Mouse (Mus musculus) MEL (cell line): ENCODE measurements at regions not wholly inside any gene's neighbourhood (a gene's known extent, or its start where the extent isn't known, plus 50 kb on each side); places are given as distances from the start of the nearest gene placed in this dataset.

Experiments used
- DNase-seq: peaks from one replicate; pipeline ENCODE4 v3.0.0; 2011; ENCODE audit warnings: low read depth, low spot score
- H3K27ac ChIP-seq: 2 replicates; pipeline ENCODE4 v1.5.1; 2012; ENCODE audit warnings: low read depth, mild to moderate bottlenecking, control low read depth, low read length, moderate library complexity; ENCODE audit not compliant: control insufficient read depth
- H3K27me3 ChIP-seq, 2 experiments: fragments of 150-350 bp in 1 of 2; sonication (generic) in 1 of 2; 2 replicates each; pipeline ENCODE4 v1.6.1; 2012; ENCODE audit warnings: low read length in 2 of 2, mild to moderate bottlenecking in 2 of 2, improper control_type of control experiment in 1 of 2, moderate library complexity in 1 of 2; ENCODE audit not compliant: insufficient read depth in 2 of 2, control insufficient read depth in 1 of 2
- H3K36me3 ChIP-seq, 2 experiments: 2 replicates each; pipeline ENCODE4 v1.6.1; 2012 to 2014; ENCODE audit warnings: low read length in 2 of 2, improper control_type of control experiment in 1 of 2, inconsistent platforms in 1 of 2, mild to moderate bottlenecking in 1 of 2; ENCODE audit not compliant: insufficient read depth in 2 of 2, control insufficient read depth in 1 of 2
- H3K4me1 ChIP-seq, 2 experiments: fragments of 150-350 bp in 1 of 2; sonication (generic) in 1 of 2; 2 replicates each; pipeline ENCODE4 v1.6.1; 2012; ENCODE audit warnings: low read length in 2 of 2, improper control_type of control experiment in 1 of 2, mild to moderate bottlenecking in 1 of 2; ENCODE audit not compliant: insufficient read depth in 2 of 2, control insufficient read depth in 1 of 2
- H3K4me3 ChIP-seq, 2 experiments: fragments of 150-350 bp in 1 of 2; sonication (generic) in 1 of 2; 2 replicates each; pipeline ENCODE4 v1.5.1; 2012; ENCODE audit warnings: low read depth in 2 of 2, low read length in 2 of 2, mild to moderate bottlenecking in 2 of 2, moderate library complexity in 2 of 2, control low read depth in 1 of 2, improper control_type of control experiment in 1 of 2; ENCODE audit not compliant: control insufficient read depth in 1 of 2, insufficient read depth in 1 of 2
- H3K79me2 ChIP-seq: 2 replicates; pipeline ENCODE4 v1.6.1; 2012; ENCODE audit warnings: mild to moderate bottlenecking, low read length, moderate library complexity; ENCODE audit not compliant: control insufficient read depth, poor library complexity, insufficient read depth
- H3K9ac ChIP-seq: 2 replicates; pipeline ENCODE4 v1.6.1; 2012; ENCODE audit warnings: low read depth, mild to moderate bottlenecking, control low read depth, low read length, moderate library complexity; ENCODE audit not compliant: control insufficient read depth, poor library complexity, severe bottlenecking
- H3K9me3 ChIP-seq: fragments of 150-350 bp; sonication (generic); replicated peaks from 2 replicates; pipeline ENCODE4 v1.6.1; 2012; ENCODE audit warnings: mild to moderate bottlenecking, low read length, improper control_type of control experiment, moderate library complexity; ENCODE audit not compliant: insufficient read depth
- CHD1 ChIP-seq: IDR thresholded peaks from 2 replicates; pipeline ENCODE4 v1.6.1; 2012; ENCODE audit warnings: low read depth, mild to moderate bottlenecking, inconsistent platforms, low read length, improper control_type of control experiment
- CHD2 ChIP-seq: IDR thresholded peaks from 2 replicates; pipeline ENCODE4 v1.6.1; 2011; ENCODE audit warnings: low read length, improper control_type of control experiment
- CTCF ChIP-seq, 3 experiments: IDR thresholded peaks in 2 of 3; conservative IDR thresholded peaks in 1 of 3; 2 replicates each; pipeline ENCODE4 v1.5.1; 2011 to 2012; ENCODE audit warnings: low read length in 3 of 3, low read depth in 2 of 3, mild to moderate bottlenecking in 2 of 3, improper control_type of control experiment in 1 of 3, inconsistent platforms in 1 of 3, mixed read lengths in 1 of 3, moderate library complexity in 1 of 3; ENCODE audit not compliant: control insufficient read depth in 1 of 3, insufficient read depth in 1 of 3, poor library complexity in 1 of 3, severe bottlenecking in 1 of 3
- HCFC1 ChIP-seq: IDR thresholded peaks from 2 replicates; pipeline ENCODE4 v1.6.1; 2012; ENCODE audit warnings: low read depth, mild to moderate bottlenecking, inconsistent platforms, low read length, improper control_type of control experiment, moderate library complexity
- JUND ChIP-seq: IDR thresholded peaks from 2 replicates; pipeline ENCODE4 v1.6.1; 2011; ENCODE audit warnings: low read depth, mild to moderate bottlenecking, improper control_type of control experiment, low read length
- KAT2A ChIP-seq: conservative IDR thresholded peaks from 2 replicates; pipeline ENCODE4 v1.6.1; 2012; ENCODE audit warnings: low read depth, low read length, improper control_type of control experiment, inconsistent platforms
- MEF2A ChIP-seq: IDR thresholded peaks from 2 replicates; pipeline ENCODE4 v1.6.1; 2014; ENCODE audit warnings: low read depth, mild to moderate bottlenecking, inconsistent platforms, low read length, improper control_type of control experiment; ENCODE audit not compliant: poor library complexity, insufficient replicate concordance, severe bottlenecking; ENCODE audit errors: extremely low read depth
- MXI1 ChIP-seq: IDR thresholded peaks from 2 replicates; pipeline ENCODE4 v1.6.1; 2011; ENCODE audit warnings: mild to moderate bottlenecking, low read depth, low read length, improper control_type of control experiment
- MYB ChIP-seq: IDR thresholded peaks from 2 replicates; pipeline ENCODE4 v1.6.1; 2011; ENCODE audit warnings: mild to moderate bottlenecking, low read depth, low read length, improper control_type of control experiment
- NRF1 ChIP-seq: IDR thresholded peaks from 2 replicates; pipeline ENCODE4 v1.6.1; 2014; ENCODE audit warnings: low read depth, mild to moderate bottlenecking, inconsistent platforms, low read length, improper control_type of control experiment, moderate library complexity; ENCODE audit not compliant: poor library complexity, insufficient read depth, severe bottlenecking
- POLR2A ChIP-seq, 2 experiments: IDR thresholded peaks; 2 replicates each; pipeline ENCODE4 v1.6.1; 2011 to 2012; ENCODE audit warnings: low read length in 2 of 2, mild to moderate bottlenecking in 2 of 2, control low read depth in 1 of 2, improper control_type of control experiment in 1 of 2, low read depth in 1 of 2, moderate library complexity in 1 of 2; ENCODE audit not compliant: control insufficient read depth in 1 of 2, insufficient read depth in 1 of 2, poor library complexity in 1 of 2
- RAD21 ChIP-seq: IDR thresholded peaks from 2 replicates; pipeline ENCODE4 v1.6.1; 2011; ENCODE audit warnings: mild to moderate bottlenecking, low read depth, low read length, improper control_type of control experiment
- SIN3A ChIP-seq: IDR thresholded peaks from 2 replicates; pipeline ENCODE4 v1.6.1; 2012; ENCODE audit warnings: low read length, improper control_type of control experiment, inconsistent platforms
- SMC3 ChIP-seq: IDR thresholded peaks from 2 replicates; pipeline ENCODE4 v1.6.1; 2011; ENCODE audit warnings: low read depth, low read length, improper control_type of control experiment
- ZC3H11A ChIP-seq: IDR thresholded peaks from 2 replicates; pipeline ENCODE4 v1.6.1; 2012; ENCODE audit warnings: low read depth, mild to moderate bottlenecking, inconsistent platforms, low read length, improper control_type of control experiment
- ZKSCAN1 ChIP-seq: IDR thresholded peaks from 2 replicates; pipeline ENCODE4 v1.6.1; 2012; ENCODE audit warnings: low read depth, mild to moderate bottlenecking, inconsistent platforms, low read length, improper control_type of control experiment, moderate library complexity
- ZMIZ1 ChIP-seq: IDR thresholded peaks from 2 replicates; pipeline ENCODE4 v1.6.1; 2012; ENCODE audit warnings: low read depth, mild to moderate bottlenecking, inconsistent platforms, low read length, improper control_type of control experiment, moderate library complexity

- H3K36me3 ChIP-seq = no peaks in the 10 kb centered on the region
These were observed 386.4 kb upstream of the Gm6657 start for GRCm38 (mm10) chr12:77807674-77808073.

GRCm38 (mm10) chr12:77811276-77811675 lies 382.8 kb upstream of the Gm6657 start:
- H3K79me2 ChIP-seq = no peaks in the 10 kb centered on the region
- no peaks in the 10 kb centered on the region for H3K9me3 ChIP-seq
- H3K27ac ChIP-seq = no peak overlapping the region
- H3K36me3 ChIP-seq = no peaks in the 10 kb centered on the region
- no peak overlapping the region for H3K9ac ChIP-seq
- no peaks in the 10 kb centered on the region for H3K4me1 ChIP-seq
- H3K4me3 ChIP-seq = no peak overlapping the region
- DNase-seq = peak; percentile 59
- H3K27me3 ChIP-seq = peaks cover 0 to 3% of the 10 kb centered on the region in 2 experiments; a peak in 2 of 4 replicates
- TF ChIP-seq NRF1 (no peak), ZC3H11A (peak; percentile 17; the same call in 1 of the 2 replicates), ZKSCAN1 (no peak), RAD21 (peak; percentile 44), JUND (no peak), SMC3 (peak; percentile 55), CTCF (IDR thresholded peaks at IDR 0.05 in 2 of 3, conservative IDR thresholded peaks at IDR 0.05 in 1 of 3; ENCODE audit: control insufficient read depth in 1 of 3, insufficient read depth in 1 of 3, low read depth in 2 of 3, low read length in 3 of 3, poor library complexity in 1 of 3, severe bottlenecking in 1 of 3) (peak; percentile 57 to 70 (median 60); a peak in 5 of 6 replicates)

More at GRCm38 (mm10) chr12:77807674-77808073, 386.4 kb upstream of the Gm6657 start:
- DNase-seq = no peak
- TF ChIP-seq CHD2 (no peak), POLR2A (IDR thresholded peaks at IDR 0.05; ENCODE audit: control insufficient read depth in 1 of 2, insufficient read depth in 1 of 2, low read depth in 1 of 2, low read length in 2 of 2, poor library complexity in 1 of 2) (no peak), MYB (no peak), NRF1 (no peak), MXI1 (no peak), ZMIZ1 (no peak), SIN3A (no peak), MEF2A (no peak), CHD1 (no peak), HCFC1 (no peak)
- no peaks in the 10 kb centered on the region for H3K79me2 ChIP-seq
- no peak overlapping the region for H3K4me3 ChIP-seq
- H3K4me1 ChIP-seq = no peaks in the 10 kb centered on the region
- no peak overlapping the region for H3K9ac ChIP-seq
- no peak overlapping the region for H3K27ac ChIP-seq
- no peaks in the 10 kb centered on the region for H3K9me3 ChIP-seq
- H3K27me3 ChIP-seq = peaks cover 0 to 3% of the 10 kb centered on the region in 2 experiments; a peak in 2 of 4 replicates

GRCm38 (mm10) chr12:77819456-77819855 lies 374.6 kb upstream of the Gm6657 start:
- DNase-seq = no peak
- Histone ChIP-seq H3K27me3 (peaks cover 2 to 4% of the 10 kb centered on the region in 2 experiments; a peak in 2 of 4 replicates), H3K4me1 (no peaks in the 10 kb centered on the region), H3K27ac (no peak overlapping the region), H3K79me2 (no peaks in the 10 kb centered on the region), H3K9me3 (no peaks in the 10 kb centered on the region), H3K36me3 (no peaks in the 10 kb centered on the region), H3K9ac (no peak overlapping the region), H3K4me3 (no peak overlapping the region)
- TF ChIP-seq POLR2A (IDR thresholded peaks at IDR 0.05; ENCODE audit: control insufficient read depth in 1 of 2, insufficient read depth in 1 of 2, low read depth in 1 of 2, low read length in 2 of 2, poor library complexity in 1 of 2) (no peak), SIN3A (no peak), KAT2A (no peak), CTCF (IDR thresholded peaks at IDR 0.05 in 2 of 3, conservative IDR thresholded peaks at IDR 0.05 in 1 of 3; ENCODE audit: control insufficient read depth in 1 of 3, insufficient read depth in 1 of 3, low read depth in 2 of 3, low read length in 3 of 3, poor library complexity in 1 of 3, severe bottlenecking in 1 of 3) (no peak)
